Mouse (Mus musculus): ENCODE measurements around the gene Bcar3.

The Bcar3 gene

GRCm38 (mm10) chr3:122456807-122457206 lies 162.9 kb downstream of the Bcar3 start:
- DNase-seq (ENCODE audit: low read depth, low spot score) = no peak

- no peak for DNase-seq (ENCODE audit: low read depth, low spot score)
Measured at GRCm38 (mm10) chr3:122457723-122458122, 163.8 kb downstream of the Bcar3 start.

GRCm38 (mm10) chr3:122458743-122459142 lies 164.8 kb downstream of the Bcar3 start:
- DNase-seq (ENCODE audit: low read depth, low spot score) = no peak

- no peak for DNase-seq (ENCODE audit: low read depth, low spot score)
Measured at GRCm38 (mm10) chr3:122460848-122461511, 167.0 kb downstream of the Bcar3 start.

GRCm38 (mm10) chr3:122461512-122461881 lies 167.6 kb downstream of the Bcar3 start:
- no peak for DNase-seq (ENCODE audit: low read depth, low spot score)

- no peak for DNase-seq (ENCODE audit: low read depth, low spot score)
Measured at GRCm38 (mm10) chr3:122461932-122462871, 168.3 kb downstream of the Bcar3 start.

GRCm38 (mm10) chr3:122463166-122463565 lies 169.2 kb downstream of the Bcar3 start:
- DNase-seq (ENCODE audit: low read depth, low spot score) = no peak

- DNase-seq (ENCODE audit: low read depth, low spot score) = no peak
Measured at GRCm38 (mm10) chr3:122466100-122466730, 172.3 kb downstream of the Bcar3 start.

- DNase-seq (ENCODE audit: low read depth, low spot score) = no peak
Measured at GRCm38 (mm10) chr3:122467977-122468376, 174.0 kb downstream of the Bcar3 start.

- DNase-seq (ENCODE audit: low read depth, low spot score) = no peak
Measured at GRCm38 (mm10) chr3:122470326-122471016, 176.5 kb downstream of the Bcar3 start.

- DNase-seq (ENCODE audit: low read depth, low spot score) = no peak
Measured at GRCm38 (mm10) chr3:122471017-122471721, 177.2 kb downstream of the Bcar3 start.

GRCm38 (mm10) chr3:122472412-122472811 lies 178.5 kb downstream of the Bcar3 start:
- no peak for DNase-seq (ENCODE audit: low read depth, low spot score)

- DNase-seq (ENCODE audit: low read depth, low spot score) = no peak
Measured at GRCm38 (mm10) chr3:122473523-122474034, 179.6 kb downstream of the Bcar3 start.

- no peak for DNase-seq (ENCODE audit: low read depth, low spot score)
Measured at GRCm38 (mm10) chr3:122474067-122474466, 180.1 kb downstream of the Bcar3 start.

GRCm38 (mm10) chr3:122474796-122475195 lies 180.9 kb downstream of the Bcar3 start:
- DNase-seq (ENCODE audit: low read depth, low spot score) = no peak

GRCm38 (mm10) chr3:122475735-122476134 lies 181.8 kb downstream of the Bcar3 start:
- no peak for DNase-seq (ENCODE audit: low read depth, low spot score)

- DNase-seq (ENCODE audit: low read depth, low spot score) = no peak
Measured at GRCm38 (mm10) chr3:122476656-122477055, 182.7 kb downstream of the Bcar3 start.

- DNase-seq (ENCODE audit: low read depth, low spot score) = no peak
Measured at GRCm38 (mm10) chr3:122477541-122477940, 183.6 kb downstream of the Bcar3 start.

GRCm38 (mm10) chr3:122478735-122479134 lies 184.8 kb downstream of the Bcar3 start:
- no peak for DNase-seq (ENCODE audit: low read depth, low spot score)

GRCm38 (mm10) chr3:122480065-122480675 lies 186.2 kb downstream of the Bcar3 start:
- DNase-seq (ENCODE audit: low read depth, low spot score) = no peak
